ENCODE assay signal across 18 mouse cellular contexts in the genomic region with DNA sequence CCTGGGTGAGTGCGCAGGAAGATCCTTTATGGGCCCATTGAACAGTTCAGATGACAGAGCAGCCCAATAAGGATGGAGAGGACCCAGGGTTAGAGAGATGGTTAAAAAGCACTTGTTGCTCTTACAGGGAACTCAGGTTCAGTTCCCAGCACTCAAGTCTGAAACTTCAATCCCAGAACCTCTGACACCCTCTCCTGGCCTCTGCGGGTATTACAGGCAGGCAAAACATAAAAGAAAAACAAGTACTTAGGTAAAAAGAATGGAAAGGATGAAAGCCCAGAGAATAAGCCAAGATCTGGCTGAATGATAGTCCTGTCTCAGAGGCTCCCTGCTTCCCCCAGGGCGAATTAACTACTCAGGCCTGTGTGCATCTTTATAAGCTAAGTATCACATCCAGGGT. TPM values are rescaled to one million over a fixed set of nuclear protein-coding genes. Genes with fewer than 3 reads are reported as not detected.
DNase-seq lines count a peak whose midpoint lies in the region; ATAC-seq and TF ChIP-seq lines count a peak whose summit lies in the region.
"Had no signal": no experiment of that assay in that cellular context is flagged by ENCODE, and none has a peak within 500 bp of the region (broad histone marks: within the 10 kb centered on the region; RNA-seq: fewer than 3 reads in every experiment).

No protein-coding gene starts in this region.

- no peaks in the 10 kb centered on the region for H3K36me3 ChIP-seq in forebrain, postnatal 0 days (ENCODE audit: insufficient read depth)
- no peaks in the 10 kb centered on the region; the same call in 1 of the 2 replicates for H3K36me3 ChIP-seq in forebrain, embryonic 12.5 days (replicated peaks)
- H3K36me3 ChIP-seq: hindbrain, embryonic 15.5 days; midbrain, embryonic 12.5 days had no signal

- H3K4me2 ChIP-seq in forebrain, postnatal 0 days (ENCODE audit: low read depth): no peak overlapping the region
- no peak overlapping the region for H3K4me2 ChIP-seq in forebrain, embryonic 12.5 days
- H3K4me2 ChIP-seq: hindbrain, embryonic 15.5 days; midbrain, embryonic 12.5 days had no signal

- peak; percentile 29 for TF ChIP-seq CTCF in forebrain, postnatal 0 days (IDR thresholded peaks at IDR 0.05; ENCODE audit: low read depth)
- peak; percentile 10; the same call in 1 of the 2 replicates for TF ChIP-seq CTCF in lung, adult 2 months (IDR thresholded peaks at IDR 0.05; ENCODE audit: insufficient read depth, low read length)

- no peaks in the 10 kb centered on the region for H3K9me3 ChIP-seq in forebrain, postnatal 0 days (ENCODE audit: low read length)
- H3K9me3 ChIP-seq in forebrain, embryonic 12.5 days: no peaks in the 10 kb centered on the region
- H3K9me3 ChIP-seq: embryonic facial prominence, embryonic 10.5 days; hindbrain, embryonic 15.5 days; midbrain, embryonic 12.5 days had no signal

- DNase-seq in forebrain, postnatal 0 days: no peak
- no peak for DNase-seq in lung, adult 2 months
- no peak for DNase-seq in lung, postnatal 4 days
- peak; percentile 83 for DNase-seq in ES-CJ7 (ENCODE audit: low read depth, low spot score)
- DNase-seq in induced T-regulatory cell, adult 2 months (ENCODE audit: low read depth): peak; percentile 68
- DNase-seq in left cerebral cortex, adult 18-20 months (ENCODE audit: low spot score in 2 of 2): no peak
- DNase-seq in adipocyte (ENCODE audit: low spot score): no peak
- DNase-seq: adrenal gland, postnatal 25 days; cerebellum, postnatal 25 days; heart, postnatal 10 days; kidney, adult 9 months had no signal

- H3K9ac ChIP-seq in forebrain, postnatal 0 days: no peak overlapping the region
- no peak overlapping the region for H3K9ac ChIP-seq in forebrain, embryonic 12.5 days
- H3K9ac ChIP-seq: hindbrain, embryonic 15.5 days; midbrain, embryonic 12.5 days had no signal

- no peaks in the 10 kb centered on the region for H3K27me3 ChIP-seq in forebrain, postnatal 0 days (ENCODE audit: insufficient read depth, low read length)
- no peaks in the 10 kb centered on the region for H3K27me3 ChIP-seq in forebrain, embryonic 12.5 days
- H3K27me3 ChIP-seq: hindbrain, embryonic 15.5 days; midbrain, embryonic 12.5 days had no signal

- 92% methylated on average over 3 of the region's 3 CpGs for WGBS in forebrain, postnatal 0 days
- WGBS in forebrain, embryonic 12.5 days: 90% methylated on average over 3 of the region's 3 CpGs
- WGBS in lung, adult 2 months: 96% methylated on average over 3 of the region's 3 CpGs

- peaks cover 18% of the 10 kb centered on the region for H3K4me1 ChIP-seq in forebrain, postnatal 0 days (ENCODE audit: insufficient read depth)
- H3K4me1 ChIP-seq in forebrain, embryonic 12.5 days: peaks cover 30% of the 10 kb centered on the region
- H3K4me1 ChIP-seq in lung, adult 2 months (ENCODE audit: control insufficient read depth, insufficient read depth, low read length): peaks cover 10% of the 10 kb centered on the region

- no peak overlapping the region for H3K4me3 ChIP-seq in forebrain, postnatal 0 days (ENCODE audit: low read depth, low read length)
- H3K4me3 ChIP-seq in forebrain, embryonic 12.5 days (replicated peaks): no peak overlapping the region
- H3K4me3 ChIP-seq in lung, adult 2 months (replicated peaks; ENCODE audit: extremely low read depth, low read depth, low read length): no peak overlapping the region
- H3K4me3 ChIP-seq: embryonic facial prominence, embryonic 10.5 days; erythroblast, embryonic 14.5 days; hindbrain, embryonic 15.5 days; midbrain, embryonic 12.5 days had no signal

- no peak for TF ChIP-seq POLR2A in lung, adult 2 months (IDR thresholded peaks at IDR 0.05; ENCODE audit: borderline replicate concordance, extremely low read depth, low read depth, low read length)

- H3K27ac ChIP-seq in forebrain, postnatal 0 days (ENCODE audit: low read depth, low read length): no peak overlapping the region
- no peak overlapping the region for H3K27ac ChIP-seq in forebrain, embryonic 12.5 days
- H3K27ac ChIP-seq: midbrain, embryonic 12.5 days had no signal

- no peak for ATAC-seq in forebrain, postnatal 0 days
- no peak for ATAC-seq in forebrain, embryonic 12.5 days (ENCODE audit: low FRiP score)
- ATAC-seq: forebrain, embryonic 16.5 days had no signal

RNA-seq across cellular contexts. Expression of a gene that starts 5.3 kb away (rescaled TPM):
- total RNA-seq in forebrain, postnatal 0 days (2014; rRNA removed): 131 and 146 TPM in 2 replicates
- 4.2 and 4.6 TPM in 2 replicates for polyA plus RNA-seq in forebrain, postnatal 0 days (2015; fragmentation: Nextera tagmentation; extraction: Ambion mirVana)
- 2.7 and 2.8 TPM in 2 replicates for polyA plus RNA-seq in forebrain, embryonic 12.5 days (2016; fragmentation: Nextera tagmentation; extraction: Ambion mirVana)
- polyA plus RNA-seq in lung, adult 2 months (2012; rRNA removed): 11.9 and 14.6 TPM in 2 replicates
- 100 to 1,000 TPM; 120 to 123 TPM for total RNA-seq in left cerebral cortex, adult 18-20 months (2021)

RNA-seq across cellular contexts. Expression of a gene that starts 27.2 kb away (rescaled TPM):
- 15.2 and 15.5 TPM in 2 replicates for total RNA-seq in forebrain, postnatal 0 days (2014; rRNA removed)
- polyA plus RNA-seq in forebrain, postnatal 0 days (2015; fragmentation: Nextera tagmentation; extraction: Ambion mirVana): 7.8 and 11.8 TPM in 2 replicates
- polyA plus RNA-seq in forebrain, embryonic 12.5 days (2016; fragmentation: Nextera tagmentation; extraction: Ambion mirVana): 21.5 and 22.4 TPM in 2 replicates
- polyA plus RNA-seq in lung, adult 2 months (2012; rRNA removed): 7.0 and 11.6 TPM in 2 replicates
- total RNA-seq in left cerebral cortex, adult 18-20 months (2021): 10 to 100 TPM; 18.7 to 19.9 TPM

RNA-seq across cellular contexts. Expression of a gene that starts 36.0 kb away (rescaled TPM):
- total RNA-seq in forebrain, postnatal 0 days (2014; rRNA removed): 322 and 350 TPM in 2 replicates
- polyA plus RNA-seq in forebrain, postnatal 0 days (2015; fragmentation: Nextera tagmentation; extraction: Ambion mirVana): 499 and 621 TPM in 2 replicates
- polyA plus RNA-seq in forebrain, embryonic 12.5 days (2016; fragmentation: Nextera tagmentation; extraction: Ambion mirVana): 457 TPM in 2 replicates
- polyA plus RNA-seq in lung, adult 2 months (2012; rRNA removed): 214 and 264 TPM in 2 replicates
- 100 to 1,000 TPM; 122 to 128 TPM for total RNA-seq in left cerebral cortex, adult 18-20 months (2021)

RNA-seq across cellular contexts. Expression of a gene that starts 36.6 kb away (rescaled TPM):
- total RNA-seq in forebrain, postnatal 0 days (2014; rRNA removed): not detected in 2 replicates
- 0.27 and 0.33 TPM in 2 replicates for polyA plus RNA-seq in forebrain, postnatal 0 days (2015; fragmentation: Nextera tagmentation; extraction: Ambion mirVana)
- polyA plus RNA-seq in forebrain, embryonic 12.5 days (2016; fragmentation: Nextera tagmentation; extraction: Ambion mirVana): 0.55 and 1.0 TPM in 2 replicates
- polyA plus RNA-seq in lung, adult 2 months (2012; rRNA removed): 0.22 TPM in 1 of 2 replicates, not detected in the other
- total RNA-seq in left cerebral cortex, adult 18-20 months (2021): 1 to 10 TPM in 1 of 2 experiments, under 1 TPM in 1; 0.98 to 1.1 TPM
- total RNA-seq: adrenal gland, postnatal 25 days; gastrocnemius, adult 8-10 months; heart, postnatal 10 days had no signal
- polyA plus RNA-seq: erythroblast, embryonic 14.5 days had no signal

RNA-seq across cellular contexts. Expression of a gene that starts 38.9 kb away (rescaled TPM):
- total RNA-seq in forebrain, postnatal 0 days (2014; rRNA removed): 13.0 and 21.9 TPM in 2 replicates
- 10.0 and 12.6 TPM in 2 replicates for polyA plus RNA-seq in forebrain, postnatal 0 days (2015; fragmentation: Nextera tagmentation; extraction: Ambion mirVana)
- 24.2 TPM in 2 replicates for polyA plus RNA-seq in forebrain, embryonic 12.5 days (2016; fragmentation: Nextera tagmentation; extraction: Ambion mirVana)
- 65.9 and 81.9 TPM in 2 replicates for polyA plus RNA-seq in lung, adult 2 months (2012; rRNA removed)
- total RNA-seq in left cerebral cortex, adult 18-20 months (2021): 10 to 100 TPM; 32.4 to 35.2 TPM

Comparison
In these comparisons a context has a peak if more than half of its experiments do, and no peak if none do; other contexts are left out.
1. DNase-seq: peak in ES-CJ7 (single experiment) and induced T-regulatory cell, adult 2 months (single experiment); none in forebrain, postnatal 0 days (single experiment), lung, adult 2 months (single experiment), lung, postnatal 4 days (0 of 2), left cerebral cortex, adult 18-20 months (0 of 2) and adipocyte (single experiment).